Mouse (Mus musculus) heart, embryonic 10.5 days (tissue): Measurements from ENCODE around the gene Gm3173. TPM values are rescaled to one million over a fixed set of nuclear protein-coding genes. Genes with fewer than 3 reads are reported as not detected.
A peak's percentile ranks its signal among the peaks of the same experiment; 100 is the strongest.
"Not testable (repeated sequence)": the region's sequence is repeated elsewhere in the genome, so short reads cannot be mapped to it uniquely, and the experiment has no call there.

Source experiments
- DNase-seq: peaks from one replicate; pipeline ENCODE4 v3.0.0-alpha.2; 2017; ENCODE audit warnings: low spot score
- H3K27ac ChIP-seq: fragments of 300-500 bp; sonication (generic); 2 replicates; pipeline ENCODE4 v1.5.1; 2016; ENCODE audit warnings: mild to moderate bottlenecking
- H3K27me3 ChIP-seq: fragments of 300-500 bp; sonication (generic); 2 replicates; pipeline ENCODE4 v1.6.1; 2016; ENCODE audit warnings: mild to moderate bottlenecking; ENCODE audit not compliant: poor library complexity, insufficient read depth, severe bottlenecking
- H3K36me3 ChIP-seq: fragments of 300-500 bp; sonication (generic); 2 replicates; pipeline ENCODE4 v1.6.1; 2016; ENCODE audit warnings: mild to moderate bottlenecking, moderate library complexity
- H3K4me1 ChIP-seq: fragments of 300-500 bp; sonication (generic); 2 replicates; pipeline ENCODE4 v1.6.1; 2016; ENCODE audit warnings: mild to moderate bottlenecking
- H3K4me3 ChIP-seq: fragments of 300-500 bp; sonication (generic); 2 replicates; pipeline ENCODE4 v1.5.1; 2016; ENCODE audit warnings: mild to moderate bottlenecking, moderate library complexity
- H3K9me3 ChIP-seq: fragments of 300-500 bp; sonication (generic); 2 replicates; pipeline ENCODE4 v1.6.1; 2016; ENCODE audit warnings: mild to moderate bottlenecking, moderate library complexity
- WGBS: fragments of 180-500 bp; shearing (Covaris S2); methylation state at CpG from one replicate; pipeline ENCODE4 v1.1.7; 2016; 5-methylcytosine and 5-hydroxymethylcytosine counted together
- polyA plus RNA-seq: library from polyadenylated mRNA; unstranded; fragments of >200 nt; fragmentation: Nextera tagmentation; extraction: Ambion mirVana; gene quantifications from 2 replicates; pipeline ENCODE4 v1.2.1, GENCODE M21; 2016

Gm3173 gene
- not detected in 2 replicates for polyA plus RNA-seq

DNA sequence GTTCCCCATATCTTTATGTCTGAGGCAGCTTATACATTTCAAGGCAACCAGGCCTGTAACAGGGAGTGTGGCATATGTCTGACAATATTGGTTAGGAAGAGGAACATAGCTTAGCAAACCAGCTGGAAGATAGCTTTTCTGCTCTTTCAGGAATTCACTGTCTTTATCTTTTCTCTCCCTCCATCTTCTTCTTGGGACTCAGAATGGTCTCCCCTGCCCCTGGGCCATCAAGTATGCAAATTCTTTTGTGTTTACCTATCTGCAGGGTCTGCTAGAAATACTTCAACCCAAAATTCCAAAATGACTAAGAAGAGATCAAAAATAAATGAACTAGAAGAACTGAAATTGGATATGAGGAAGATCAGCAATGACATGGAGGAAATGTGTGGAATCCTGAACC, at the start of gene Gm3173:
Gm3173 (plus strand) TSS at position 301 of the 400 bp plus-strand sequence.
- not testable (repeated sequence) for H3K4me1 ChIP-seq, H3K9me3 ChIP-seq, H3K4me3 ChIP-seq, DNase-seq, H3K27ac ChIP-seq, H3K27me3 ChIP-seq, H3K36me3 ChIP-seq

DNA sequence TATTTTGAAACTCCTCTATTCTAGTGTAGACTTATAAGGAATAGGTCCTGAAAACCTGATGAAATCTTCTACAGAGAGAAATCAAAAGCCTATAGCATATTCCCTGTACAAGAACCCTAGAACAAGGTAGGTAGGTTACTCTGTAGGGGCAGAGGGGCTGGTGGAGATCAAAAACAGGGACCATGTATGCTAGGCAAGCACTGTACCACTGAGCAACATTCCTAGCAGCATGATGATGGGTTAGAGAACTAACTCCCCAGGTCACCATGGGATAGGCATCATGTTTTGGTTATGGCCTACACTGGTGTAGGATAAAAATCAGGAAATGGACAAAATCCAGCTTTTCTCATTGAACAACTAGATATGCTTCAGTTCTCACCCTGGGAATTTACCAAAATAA, 45.2 kb upstream of the Gm3173 start:
- not testable (repeated sequence) for H3K4me1 ChIP-seq, H3K36me3 ChIP-seq, DNase-seq, H3K9me3 ChIP-seq, H3K27me3 ChIP-seq, H3K4me3 ChIP-seq, H3K27ac ChIP-seq

DNA sequence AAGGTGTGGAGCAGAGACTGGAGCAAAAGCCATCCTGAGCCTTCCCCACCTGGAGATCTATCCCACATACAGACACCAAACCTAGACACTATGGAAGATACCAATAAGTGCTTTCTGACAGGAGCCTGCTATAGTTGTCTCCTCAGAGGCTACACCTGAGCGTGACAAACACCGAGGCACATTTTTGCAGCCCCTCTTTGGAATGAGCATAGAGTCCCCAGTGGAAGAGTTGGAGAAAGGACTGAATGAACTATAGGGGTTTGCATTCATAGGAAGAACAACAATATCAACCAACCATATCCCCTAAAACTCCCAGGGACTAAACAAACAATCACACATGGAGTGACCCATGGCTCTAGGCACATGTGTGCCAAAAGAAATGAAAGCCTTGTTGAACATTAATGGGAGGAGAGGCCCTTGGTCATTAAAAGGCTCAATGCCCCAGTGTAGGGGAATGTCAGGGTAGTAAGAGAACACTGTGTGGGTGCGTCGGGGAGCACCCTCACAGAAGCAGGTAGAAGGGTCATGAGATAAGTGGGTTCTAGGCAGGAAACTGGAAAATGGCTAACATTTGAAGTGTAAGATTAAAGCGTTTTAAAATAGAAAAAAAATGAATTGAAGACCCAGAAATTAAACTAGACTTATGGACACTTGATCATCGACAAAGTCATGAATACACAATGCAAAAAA, 37.8 kb upstream of the Gm3173 start:
- DNase-seq, H3K27ac ChIP-seq, H3K27me3 ChIP-seq, H3K4me3 ChIP-seq, H3K4me1 ChIP-seq, H3K9me3 ChIP-seq, H3K36me3 ChIP-seq: not testable (repeated sequence)
- WGBS = 83% methylated on average over 4 of the region's 6 CpGs

DNA sequence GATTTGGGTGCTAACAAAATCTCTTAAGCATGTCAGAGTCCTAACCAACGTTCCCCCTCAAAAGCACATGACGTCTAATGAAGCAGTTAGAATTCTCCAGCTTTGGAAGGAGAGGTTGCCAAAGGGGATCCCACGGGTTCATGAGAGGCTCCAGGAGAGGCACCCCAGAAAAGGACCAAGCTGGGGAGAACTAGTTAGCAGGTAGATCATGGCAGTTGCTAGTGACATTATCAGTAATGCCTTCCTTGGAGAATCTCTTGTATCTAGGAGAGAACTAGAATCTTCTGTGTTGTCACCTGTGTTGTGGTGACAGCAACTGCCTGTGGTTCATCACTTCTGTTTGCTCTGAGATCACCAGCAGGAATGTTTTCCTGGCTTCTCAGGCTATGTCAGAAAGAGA, 33.6 kb upstream of the Gm3173 start, which contains the start of gene Gm3159:
Gm3159 (plus strand) TSS at position 301 of the 400 bp plus-strand sequence.
- H3K4me3 ChIP-seq, H3K36me3 ChIP-seq, H3K4me1 ChIP-seq, H3K9me3 ChIP-seq, H3K27me3 ChIP-seq, H3K27ac ChIP-seq, DNase-seq: not testable (repeated sequence)
- WGBS = 43% methylated on average over 1 of the region's 3 CpGs

DNA sequence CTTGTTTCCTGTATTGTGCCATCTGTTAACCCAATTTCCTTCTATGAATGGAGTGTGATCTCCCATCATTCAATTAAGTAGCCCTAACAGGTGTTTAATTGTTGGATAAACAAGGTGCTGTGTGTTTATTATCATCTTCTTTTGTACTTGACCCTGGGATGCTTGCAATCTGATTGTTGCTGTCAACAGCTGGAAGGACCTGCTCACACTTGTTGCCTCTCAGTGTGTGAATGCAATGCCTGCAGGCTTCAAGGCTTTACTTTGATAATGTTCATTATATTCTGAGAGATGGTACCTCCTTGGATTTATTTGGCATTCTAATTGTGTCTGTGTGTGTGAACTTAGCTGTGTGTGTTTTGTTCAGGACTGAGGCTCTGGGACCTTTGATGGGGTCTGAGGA, 32.2 kb upstream of the Gm3173 start:
- not testable (repeated sequence) for H3K4me1 ChIP-seq, H3K9me3 ChIP-seq, DNase-seq, H3K4me3 ChIP-seq, H3K27me3 ChIP-seq, H3K27ac ChIP-seq, H3K36me3 ChIP-seq

DNA sequence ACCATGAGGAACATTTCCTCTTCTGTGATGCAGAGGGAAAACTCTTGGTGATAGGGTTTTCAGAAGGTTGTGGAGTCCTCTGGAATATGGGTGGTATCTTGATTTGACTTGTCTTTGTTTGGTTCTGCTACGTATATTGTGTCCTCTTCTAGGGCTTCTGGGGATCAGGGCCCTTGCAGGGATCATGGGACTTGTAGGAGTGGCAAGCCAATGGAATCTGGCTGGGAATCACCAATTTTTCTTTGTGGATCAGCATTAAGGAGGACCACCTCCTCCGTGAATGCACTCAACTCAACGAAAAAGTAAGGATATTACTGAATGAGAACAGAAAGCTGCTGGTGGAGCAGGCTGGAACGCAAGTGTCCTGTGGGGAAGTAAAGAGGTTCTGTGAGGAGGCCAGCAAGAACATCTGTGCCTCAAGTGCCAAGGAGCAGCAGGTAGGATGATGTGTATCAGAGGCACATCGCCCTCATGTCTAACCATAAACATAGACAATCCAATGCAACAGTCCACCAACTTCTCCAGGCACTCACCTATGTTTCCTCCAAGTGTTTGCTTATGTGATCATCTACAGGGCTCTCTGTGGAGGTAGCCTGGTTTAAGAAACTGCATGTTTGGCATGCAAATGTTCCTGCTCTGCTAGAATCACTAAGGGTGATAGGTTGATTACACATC, 30.5 kb upstream of the Gm3173 start:
- H3K27me3 ChIP-seq, DNase-seq, H3K4me3 ChIP-seq, H3K27ac ChIP-seq, H3K4me1 ChIP-seq, H3K9me3 ChIP-seq, H3K36me3 ChIP-seq: not testable (repeated sequence)
- WGBS = 83% methylated on average over 5 of the region's 5 CpGs

DNA sequence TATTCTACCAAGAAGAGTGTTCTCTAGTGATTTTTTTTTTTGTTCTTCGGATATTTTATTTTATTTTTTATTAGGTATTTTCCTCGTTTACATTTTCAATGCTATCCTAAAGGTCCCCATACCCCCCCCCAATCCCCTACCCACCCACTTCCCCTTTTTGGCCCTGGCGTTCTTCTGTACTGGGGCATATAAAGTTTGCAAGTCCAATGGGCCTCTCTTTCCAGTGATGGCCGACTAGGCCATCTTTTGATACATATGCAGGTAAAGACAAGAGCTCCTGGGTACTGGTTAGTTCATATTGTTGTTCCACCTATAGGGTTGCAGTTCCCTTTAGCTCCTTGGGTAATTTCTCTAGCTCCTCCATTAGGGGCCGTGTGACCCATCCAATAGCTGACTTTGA, 29.5 kb upstream of the Gm3173 start:
- not testable (repeated sequence) for H3K4me1 ChIP-seq, H3K9me3 ChIP-seq, H3K27me3 ChIP-seq, H3K4me3 ChIP-seq, H3K27ac ChIP-seq, H3K36me3 ChIP-seq, DNase-seq
- 65% methylated on average over 5 of the region's 5 CpGs for WGBS

DNA sequence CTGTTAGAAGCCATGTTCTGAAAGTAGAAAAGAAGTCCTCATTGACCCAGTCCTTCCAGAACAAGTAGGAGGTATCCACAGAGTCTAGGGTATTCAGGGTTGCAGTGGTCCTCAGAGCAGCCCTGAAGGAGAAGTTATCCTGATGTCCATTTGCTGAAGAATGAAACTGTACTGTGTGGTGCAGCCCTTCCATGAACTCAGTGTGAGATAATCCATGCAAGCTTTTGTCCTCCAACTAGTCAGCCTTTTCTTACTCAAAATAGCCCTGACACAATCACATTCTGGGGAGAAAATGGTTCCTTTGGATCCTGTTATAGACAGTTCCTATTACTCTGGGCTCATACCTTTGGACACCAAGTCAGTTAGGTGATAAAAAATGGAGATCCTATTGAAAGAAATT, 27.0 kb upstream of the Gm3173 start:
- not testable (repeated sequence) for DNase-seq, H3K27me3 ChIP-seq, H3K36me3 ChIP-seq, H3K27ac ChIP-seq, H3K4me1 ChIP-seq, H3K9me3 ChIP-seq, H3K4me3 ChIP-seq

DNA sequence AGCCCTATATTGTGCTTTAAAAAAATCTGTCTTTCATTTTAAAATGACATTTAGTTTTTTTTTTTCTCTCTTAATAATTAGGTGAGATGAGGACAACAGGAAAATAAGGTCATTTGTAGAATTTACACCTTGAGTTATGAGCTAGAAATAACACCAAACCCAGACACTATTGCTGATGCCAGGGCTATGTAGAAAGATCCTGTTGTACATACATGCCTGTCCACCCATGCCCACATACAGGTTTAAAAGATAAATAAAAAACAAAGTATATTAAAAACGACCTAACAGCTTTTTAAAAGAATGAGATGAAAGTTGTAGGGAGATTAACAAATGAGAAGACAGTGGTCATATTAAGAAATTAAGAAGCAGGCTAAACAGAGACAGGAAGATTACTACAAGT, 20.9 kb upstream of the Gm3173 start:
- H3K4me1 ChIP-seq, H3K27me3 ChIP-seq, DNase-seq, H3K4me3 ChIP-seq, H3K36me3 ChIP-seq, H3K27ac ChIP-seq, H3K9me3 ChIP-seq: not testable (repeated sequence)
- WGBS = 59% methylated on average over 1 of the region's 1 CpGs

DNA sequence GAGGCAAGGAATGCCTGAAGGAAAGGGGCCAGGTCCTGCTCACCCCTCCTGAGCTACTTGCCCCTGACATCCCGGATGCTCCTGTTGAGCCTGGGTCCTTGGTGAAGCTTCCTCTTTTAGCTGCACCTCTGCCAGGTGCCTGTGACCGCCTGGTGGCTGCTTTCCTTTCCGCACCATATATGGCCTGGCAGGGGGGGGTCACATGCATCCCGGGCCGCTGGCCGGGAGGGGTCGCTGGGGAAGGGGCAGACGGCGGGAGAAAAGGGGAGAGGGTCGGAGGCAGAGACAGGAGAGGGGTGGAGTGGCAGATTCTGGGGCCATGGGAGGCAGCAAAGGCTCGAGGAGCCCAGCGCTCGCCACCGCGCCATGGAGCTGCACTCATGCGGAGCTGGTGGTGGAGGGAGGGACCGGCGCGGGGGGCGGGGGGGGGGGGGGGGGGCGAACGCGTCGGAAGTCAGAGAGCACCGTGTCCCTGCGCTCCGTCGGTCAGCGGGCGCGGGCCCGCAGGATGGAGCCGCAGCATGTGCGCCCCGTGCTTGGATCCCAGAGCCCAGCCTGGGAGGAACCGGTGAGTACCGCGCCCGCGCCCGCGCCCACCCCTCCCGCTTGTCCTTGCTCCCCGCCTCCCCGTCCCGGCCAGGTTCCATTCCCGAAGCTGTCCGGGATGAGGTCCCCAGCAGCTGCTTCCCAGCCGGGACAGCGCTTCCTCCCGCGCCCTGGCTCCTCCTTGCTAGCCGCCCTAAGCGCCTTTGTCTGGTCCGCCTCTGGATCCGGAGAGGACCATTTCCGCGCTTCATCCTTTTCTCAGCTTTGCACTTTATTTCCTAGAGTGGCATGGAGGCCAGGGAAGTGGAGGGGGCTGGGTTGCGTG, 15.6 kb upstream of the Gm3173 start, which contains the start of gene Gm3164:
Gm3164 (plus strand) TSS at position 484 of the 871 bp plus-strand sequence.
- H3K27me3 ChIP-seq, H3K36me3 ChIP-seq, H3K27ac ChIP-seq, H3K9me3 ChIP-seq, H3K4me1 ChIP-seq: not testable (repeated sequence)
- 0% methylated on average over 28 of the region's 59 CpGs for WGBS
- H3K4me3 ChIP-seq = peak within 1 kb of the TSS; percentile 52
- peak; percentile 71 for DNase-seq

DNA sequence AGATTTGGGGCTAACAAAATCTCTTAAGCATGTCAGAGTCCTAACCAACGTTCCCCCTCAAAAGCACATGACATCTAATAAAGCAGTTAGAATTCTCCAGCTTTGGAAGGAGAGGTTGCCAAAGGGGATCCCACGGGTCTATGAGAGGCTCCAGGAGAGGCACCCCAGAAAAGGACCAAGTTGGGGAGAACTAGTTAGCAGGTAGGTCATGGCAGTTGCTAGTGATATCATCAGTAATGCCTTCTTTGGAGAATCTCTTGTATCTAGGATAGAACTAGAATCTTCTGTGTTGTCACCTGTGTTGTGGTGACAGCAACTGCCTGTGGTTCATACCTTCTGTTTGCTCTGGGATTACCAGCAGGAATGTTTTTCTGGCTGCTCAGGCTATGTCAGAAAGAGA, 50.7 kb downstream of the Gm3173 start, which contains the start of gene Gm3182:
Gm3182 (plus strand) TSS at position 301 of the 400 bp plus-strand sequence.
- not testable (repeated sequence) for H3K4me3 ChIP-seq, H3K4me1 ChIP-seq, H3K27me3 ChIP-seq, DNase-seq, H3K36me3 ChIP-seq, H3K9me3 ChIP-seq, H3K27ac ChIP-seq
- WGBS = 82% methylated on average over 1 of the region's 2 CpGs

DNA sequence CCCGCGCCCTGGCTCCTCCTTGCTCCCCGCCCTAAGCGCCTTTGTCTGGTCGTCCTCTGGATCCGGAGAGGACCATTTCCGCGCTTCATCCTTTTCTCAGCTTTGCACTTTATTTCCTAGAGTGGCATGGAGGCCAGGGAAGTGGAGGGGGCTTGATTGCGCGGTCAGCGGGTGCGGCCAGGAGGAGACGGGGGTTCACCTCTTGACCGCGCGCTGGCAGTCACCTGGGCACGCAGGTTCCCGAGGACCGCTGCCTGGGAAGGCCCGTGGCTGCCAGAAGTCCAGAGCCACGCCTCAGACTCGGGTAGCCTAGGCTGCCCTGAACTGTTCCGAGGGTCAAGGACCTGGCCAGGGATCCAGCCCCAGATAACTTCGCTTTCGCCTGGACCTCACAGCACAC, 68.6 kb downstream of the Gm3173 start:
- not testable (repeated sequence) for H3K27ac ChIP-seq, H3K27me3 ChIP-seq, H3K9me3 ChIP-seq, H3K36me3 ChIP-seq, H3K4me1 ChIP-seq
- 2% methylated on average over 18 of the region's 25 CpGs for WGBS
- H3K4me3 ChIP-seq = peak overlapping the region; percentile 39
- peak; percentile 27 for DNase-seq

DNA sequence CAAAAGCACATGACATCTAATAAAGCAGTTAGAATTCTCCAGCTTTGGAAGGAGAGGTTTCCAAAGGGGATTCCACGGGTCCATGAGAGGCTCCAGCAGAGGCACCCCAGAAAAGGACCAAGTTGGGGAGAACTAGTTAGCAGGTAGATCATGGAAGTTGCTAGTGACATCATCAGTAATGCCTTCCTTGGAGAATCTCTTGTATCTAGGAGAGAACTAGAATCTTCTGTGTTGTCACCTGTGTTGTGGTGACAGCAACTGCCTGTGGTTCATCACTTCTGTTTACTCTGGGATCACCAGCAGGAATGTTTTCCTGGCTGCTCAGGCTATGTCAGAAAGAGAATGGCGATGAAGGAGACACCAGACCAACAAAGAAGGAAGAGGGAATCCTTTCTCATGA, 124.3 kb downstream of the Gm3173 start, which contains the start of gene Gm3047:
Gm3047 (plus strand) TSS at position 301 of the 400 bp plus-strand sequence.
- not testable (repeated sequence) for DNase-seq, H3K36me3 ChIP-seq, H3K4me1 ChIP-seq, H3K9me3 ChIP-seq, H3K27me3 ChIP-seq, H3K27ac ChIP-seq, H3K4me3 ChIP-seq
- WGBS = no CpG with 5 or more reads among the region's 2 CpGs
